Mouse (Mus musculus): ENCODE measurements around the gene Glb1l.
A peak's percentile ranks its signal among the peaks of the same experiment; 100 is the strongest.

Glb1l gene

DNA sequence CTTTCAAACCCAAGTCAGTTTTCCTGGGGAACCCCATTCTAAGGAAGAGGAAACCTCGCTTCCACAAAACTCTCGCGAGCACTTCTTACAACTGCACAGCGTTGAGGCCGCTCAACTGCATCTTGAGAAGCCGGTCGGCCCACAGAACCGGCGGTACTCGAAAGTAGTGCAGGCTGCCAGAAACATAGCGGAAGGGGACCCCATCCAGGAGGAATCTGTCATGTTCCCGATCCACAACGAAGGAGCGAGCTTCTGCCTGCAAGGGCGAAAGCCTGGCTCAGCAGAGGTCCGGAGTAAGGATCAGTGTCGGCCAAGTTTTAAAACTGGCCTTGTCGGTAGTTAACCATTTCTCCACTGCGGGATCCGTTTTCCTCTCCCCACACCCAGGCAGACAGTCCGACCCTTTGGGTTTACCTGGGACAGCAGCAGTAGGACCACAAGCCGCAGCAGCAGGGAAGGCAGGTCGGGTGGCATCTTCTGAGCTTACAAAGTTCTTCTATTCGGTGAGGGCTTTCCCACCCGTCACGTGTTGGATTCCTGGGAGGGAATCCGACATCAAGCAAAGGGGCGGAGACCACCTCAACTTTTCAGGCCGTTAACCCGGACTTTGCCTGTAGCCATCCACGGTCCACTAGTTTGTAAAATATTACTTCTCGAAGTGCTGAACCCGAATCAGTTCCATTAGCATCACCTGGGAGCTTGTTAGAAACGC is 1.5 kb downstream of the Glb1l start:
- peak; percentile 52 to 87 for DNase-seq (ENCODE audit: inconsistent age in 2 of 2, low spot score in 1 of 2)

DNA sequence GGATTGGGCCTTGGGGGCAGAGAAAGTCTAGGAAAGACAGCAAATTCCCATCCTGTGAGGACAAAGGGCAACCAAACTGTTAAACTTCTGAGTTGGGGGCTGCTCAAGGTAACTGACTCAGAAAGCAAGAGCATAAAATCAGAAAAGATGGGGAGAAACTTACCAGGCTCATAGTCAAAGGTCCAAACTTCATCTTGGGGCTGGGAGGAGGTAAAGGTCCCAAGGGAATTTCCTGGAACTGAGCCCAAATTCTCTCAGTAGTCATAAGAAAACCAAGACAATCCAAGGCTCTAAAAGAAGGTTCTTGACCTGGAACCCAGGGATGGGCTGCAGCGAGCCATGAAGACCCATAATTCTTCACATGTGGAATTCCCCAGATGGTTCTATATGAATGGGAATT is 9.4 kb downstream of the Glb1l start:
- DNase-seq (ENCODE audit: inconsistent age in 2 of 2, low spot score in 1 of 2): no peak

DNA sequence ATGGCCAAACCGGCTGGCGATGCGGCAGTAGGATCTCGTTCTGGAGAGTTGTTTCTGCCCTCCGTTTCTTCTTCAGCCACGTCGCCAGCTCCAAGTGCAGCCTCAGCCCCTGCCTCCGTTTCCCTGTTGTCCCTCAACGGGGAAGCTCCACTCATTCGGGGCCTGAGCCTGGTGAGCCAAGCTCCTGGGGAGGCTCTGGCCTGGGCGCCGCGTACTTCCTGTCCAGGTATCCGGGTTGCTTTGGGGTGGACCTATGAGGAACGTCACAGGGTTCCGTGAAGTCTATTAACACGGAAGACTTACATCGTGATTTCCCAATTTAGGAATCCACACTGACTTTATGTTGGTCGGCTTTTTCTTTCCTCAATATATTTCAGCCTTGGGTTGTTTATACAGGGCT is 18.2 kb downstream of the Glb1l start:
- DNase-seq (ENCODE audit: inconsistent age in 2 of 2, low spot score in 1 of 2): peak in 1 of 2 experiments; percentile 64

DNA sequence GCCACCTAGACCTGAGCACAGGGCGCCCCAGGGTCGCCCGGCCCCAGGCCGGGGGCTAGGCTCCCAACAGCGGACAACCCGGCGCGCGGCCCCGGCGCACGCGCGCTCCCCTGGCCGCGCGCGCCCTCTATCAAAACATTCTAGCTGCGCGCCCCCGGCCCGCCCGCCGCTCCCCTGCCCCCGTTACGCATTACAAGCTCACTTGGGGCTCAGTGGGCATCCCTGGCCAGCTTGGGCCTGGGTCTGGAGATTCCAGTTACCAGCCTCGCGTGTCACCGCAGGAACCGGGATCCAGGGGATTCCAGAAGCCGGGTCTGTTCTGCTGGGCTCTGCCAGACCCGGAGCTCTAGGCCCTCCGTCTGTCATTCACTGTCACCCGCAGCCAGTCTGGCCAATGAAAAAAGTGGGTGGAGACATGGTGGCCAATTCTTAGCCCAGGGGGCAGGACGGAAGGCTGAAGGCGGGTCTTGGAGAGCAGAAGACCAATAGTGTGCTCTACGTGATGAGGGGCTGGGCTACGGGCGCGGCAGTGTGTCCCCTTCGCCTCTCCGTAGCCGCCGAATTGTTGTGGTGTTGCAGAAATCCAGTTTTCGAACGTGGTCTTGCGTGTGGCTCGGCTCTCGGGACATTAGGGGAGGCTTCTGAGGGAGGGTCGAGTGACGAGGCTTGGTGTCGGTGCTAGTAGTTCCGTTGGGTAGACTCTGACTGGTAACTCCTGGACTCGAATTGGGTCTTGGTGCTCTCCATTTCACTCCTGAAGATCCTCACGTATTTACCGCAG is 18.8 kb downstream of the Glb1l start, which contains the start of the genes Ankzf1 and Atg9a:
Ankzf1 (plus strand) TSS at position 530 of the 781 bp plus-strand sequence.
Atg9a (minus strand) TSS at position 575 of the 781 bp plus-strand sequence.
- peak; percentile 97 to 98 for DNase-seq (ENCODE audit: inconsistent age in 2 of 2, low spot score in 1 of 2)

DNA sequence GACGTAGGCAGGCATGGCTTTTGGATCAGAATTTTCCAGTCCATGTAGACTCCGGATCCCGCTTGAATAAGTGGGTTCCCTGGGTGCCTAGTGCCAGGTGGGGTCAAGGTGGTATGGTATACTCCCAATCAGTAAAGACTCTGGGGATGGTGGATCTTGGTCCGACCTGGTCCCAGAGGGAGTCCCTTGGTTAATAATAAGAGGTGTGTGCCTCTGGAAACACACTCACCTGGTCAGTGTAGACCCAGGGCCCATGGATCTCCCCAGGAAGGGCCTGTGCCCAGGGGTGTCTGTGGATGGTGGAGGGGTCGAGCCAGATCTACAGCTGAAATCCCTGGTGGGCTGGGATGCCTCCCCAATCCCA is 19.4 kb downstream of the Glb1l start:
- no peak for DNase-seq (ENCODE audit: inconsistent age in 2 of 2, low spot score in 1 of 2)

DNA sequence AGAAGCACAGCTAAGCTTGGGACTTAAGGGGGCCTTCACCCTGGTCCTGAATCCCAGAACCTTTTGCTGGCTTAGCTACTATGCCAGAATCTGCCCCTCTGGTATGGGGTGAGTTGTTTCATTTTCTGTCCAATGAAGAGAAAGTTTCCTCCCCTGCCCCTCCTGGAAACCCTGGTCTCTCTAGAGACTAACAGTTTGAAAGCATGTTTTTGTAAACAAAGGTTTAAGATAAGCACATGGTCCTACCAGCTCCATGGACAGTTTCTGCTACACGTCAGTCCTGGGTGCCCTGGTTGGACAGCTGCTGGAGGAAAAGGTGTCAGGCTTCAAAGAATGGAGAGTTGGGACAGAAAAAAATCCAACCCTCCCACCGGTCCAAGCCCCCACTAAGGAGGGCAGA is 20.0 kb downstream of the Glb1l start:
- DNase-seq (ENCODE audit: inconsistent age in 2 of 2, low spot score in 1 of 2): no peak

DNA sequence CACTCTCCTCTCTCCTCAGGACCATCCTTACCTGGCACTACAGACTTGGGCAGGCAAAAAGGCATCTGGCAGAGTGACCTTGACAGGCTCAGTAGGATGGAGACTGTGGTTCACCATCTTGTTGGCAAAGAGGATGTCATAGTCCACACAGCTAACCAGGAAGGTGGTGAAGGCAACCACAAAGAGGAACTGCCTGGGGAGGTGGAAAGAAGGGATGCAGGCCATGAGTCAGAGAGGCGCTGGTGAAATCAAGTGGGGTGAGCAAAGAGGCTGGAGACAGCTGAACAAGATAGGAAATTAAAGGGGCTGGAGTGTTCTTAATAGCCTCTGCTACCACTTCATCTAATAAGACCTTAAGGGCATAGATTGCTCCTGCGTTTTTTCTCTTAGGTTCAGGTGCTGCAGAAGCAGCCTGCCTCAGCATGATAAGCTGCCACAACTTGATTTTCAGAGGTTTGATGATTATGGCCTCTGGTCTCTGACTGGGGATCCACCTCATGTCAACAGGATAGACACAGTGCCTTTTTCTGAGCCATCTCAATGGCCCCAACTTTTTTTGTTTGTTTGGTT is 22.6 kb downstream of the Glb1l start:
- DNase-seq (ENCODE audit: inconsistent age in 2 of 2, low spot score in 1 of 2): no peak

DNA sequence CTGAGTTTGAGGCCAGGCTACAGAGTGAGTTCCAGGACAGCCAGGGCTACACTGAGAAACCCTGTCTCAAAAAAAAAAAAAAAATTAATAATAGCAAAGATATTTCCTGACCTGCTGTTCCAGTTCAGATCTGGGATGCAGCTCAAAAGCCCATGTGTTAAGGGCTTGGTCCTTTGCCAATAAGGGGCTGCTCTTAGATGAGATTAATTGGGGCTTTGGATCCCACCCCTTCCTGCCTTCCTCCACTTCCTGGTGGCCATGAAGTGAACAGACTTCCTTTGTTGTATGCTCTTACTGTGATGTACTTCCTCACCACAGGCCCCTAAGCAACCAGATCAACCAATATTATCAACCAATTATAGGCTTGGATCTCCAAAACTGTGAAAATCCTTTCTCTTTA is 23.5 kb downstream of the Glb1l start:
- DNase-seq (ENCODE audit: inconsistent age in 2 of 2, low spot score in 1 of 2): no peak

DNA sequence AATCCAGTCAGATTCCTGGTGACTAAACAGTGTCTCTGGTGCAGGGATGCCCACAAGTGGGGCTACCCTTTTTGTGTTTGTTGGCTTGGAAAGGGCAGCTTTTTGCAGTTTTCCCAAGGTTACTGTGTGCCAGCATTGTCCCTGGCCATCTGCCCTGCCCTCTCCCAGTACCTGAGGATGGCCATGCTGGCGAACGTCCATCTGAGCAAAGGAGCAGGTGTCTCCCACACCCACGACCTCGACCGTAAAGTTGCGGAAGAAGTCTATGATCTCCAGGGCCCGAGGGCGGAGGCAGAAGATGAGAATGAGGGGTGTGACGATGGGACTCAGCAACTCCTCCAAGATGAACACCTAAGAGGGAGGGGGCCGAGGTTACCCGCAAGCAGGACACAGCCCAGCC is 25.1 kb downstream of the Glb1l start:
- no peak for DNase-seq (ENCODE audit: inconsistent age in 2 of 2, low spot score in 1 of 2)

DNA sequence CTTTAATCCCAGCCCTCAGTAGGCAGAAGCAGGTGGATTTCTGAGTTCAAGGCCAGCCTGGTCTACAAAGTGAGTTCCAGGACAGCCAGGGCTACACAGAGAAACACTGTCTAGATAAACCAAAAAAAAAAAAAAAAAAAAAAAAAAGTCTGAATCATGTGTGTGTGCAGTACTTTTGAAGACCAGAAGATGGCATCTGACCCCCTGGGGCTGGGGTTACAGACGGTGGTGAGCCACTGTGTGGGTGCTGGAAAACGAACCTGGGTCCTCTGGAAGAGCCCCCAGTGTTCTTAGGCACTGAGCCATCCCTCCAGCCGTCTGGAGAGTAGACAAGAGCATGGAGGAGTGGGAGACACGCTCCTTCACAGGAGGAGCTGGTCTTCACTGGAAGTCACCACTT is 28.5 kb downstream of the Glb1l start:
- no peak for DNase-seq (ENCODE audit: inconsistent age in 2 of 2, low spot score in 1 of 2)

DNA sequence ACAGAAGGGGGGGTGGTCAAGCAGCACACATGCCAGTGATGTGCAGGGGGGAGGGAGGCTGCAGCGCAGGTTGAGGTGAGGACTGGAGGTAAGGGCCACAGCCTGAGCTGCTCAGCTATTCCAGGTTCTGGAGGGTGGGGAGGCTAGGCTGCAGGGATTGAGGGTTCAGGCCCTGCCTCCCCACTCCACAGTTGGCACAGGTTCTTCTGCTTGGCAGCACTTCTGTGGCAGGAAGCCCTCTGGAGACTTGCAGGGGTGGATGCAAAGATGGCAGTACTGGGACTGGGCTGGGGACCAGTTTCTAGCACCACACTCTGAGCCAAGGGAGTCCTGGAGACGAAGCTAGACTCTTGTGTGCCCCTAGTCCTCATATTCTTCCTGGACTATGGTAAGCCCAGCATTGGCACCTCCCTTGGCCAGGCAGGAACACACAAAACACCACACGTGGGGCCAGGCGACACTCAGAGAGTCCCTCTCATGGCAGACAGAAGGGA is 29.2 kb downstream of the Glb1l start:
- no peak for DNase-seq (ENCODE audit: inconsistent age in 2 of 2, low spot score in 1 of 2)

DNA sequence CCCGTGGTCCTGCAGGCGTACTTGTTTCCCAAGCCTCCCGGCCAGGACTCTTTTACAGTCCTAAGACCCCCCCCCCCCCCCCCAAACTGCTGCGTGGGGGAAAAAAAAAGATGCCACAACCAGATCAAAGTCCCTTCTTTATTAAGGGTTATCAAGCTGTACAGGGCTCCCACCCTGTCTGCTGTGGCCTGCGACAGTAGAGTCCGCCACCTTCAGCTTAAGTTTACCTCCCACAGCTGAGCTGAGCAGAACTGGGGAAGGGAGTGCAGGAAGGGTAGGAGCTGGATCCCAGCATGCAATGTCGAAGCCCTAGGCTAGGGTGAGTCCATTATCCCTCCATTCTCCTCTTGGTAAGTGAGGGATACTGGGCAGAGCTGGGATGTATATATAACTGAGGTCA is 29.9 kb downstream of the Glb1l start:
- no peak for DNase-seq (ENCODE audit: inconsistent age in 2 of 2, low spot score in 1 of 2)

DNA sequence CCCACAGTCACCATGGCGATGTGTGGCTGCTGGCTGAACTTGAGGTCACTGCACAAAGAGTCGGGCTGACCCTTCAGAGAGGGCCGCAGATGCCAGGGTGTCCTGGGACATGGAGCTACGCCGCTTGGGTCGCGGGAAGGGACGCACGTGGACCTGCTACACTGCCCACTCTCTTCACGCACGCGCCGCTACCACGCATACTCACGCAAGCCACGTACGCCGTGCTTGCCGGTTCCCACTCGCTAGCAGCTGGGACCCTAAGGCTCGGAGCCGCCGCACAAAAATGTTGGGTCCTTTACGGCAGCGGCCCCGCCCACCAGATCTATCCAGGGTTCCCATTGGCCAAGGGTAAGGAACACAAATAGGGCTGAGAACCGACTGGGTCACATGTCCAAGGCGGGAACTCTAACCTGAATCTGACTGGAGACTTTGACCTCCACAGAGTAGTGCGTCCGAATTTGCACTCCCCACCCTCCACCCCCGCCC is 30.5 kb downstream of the Glb1l start, which contains the start of gene Abcb6:
Abcb6 (minus strand) TSS at position 288 of the 486 bp plus-strand sequence.
- peak; percentile 91 to 96 for DNase-seq (ENCODE audit: inconsistent age in 2 of 2, low spot score in 1 of 2)

DNA sequence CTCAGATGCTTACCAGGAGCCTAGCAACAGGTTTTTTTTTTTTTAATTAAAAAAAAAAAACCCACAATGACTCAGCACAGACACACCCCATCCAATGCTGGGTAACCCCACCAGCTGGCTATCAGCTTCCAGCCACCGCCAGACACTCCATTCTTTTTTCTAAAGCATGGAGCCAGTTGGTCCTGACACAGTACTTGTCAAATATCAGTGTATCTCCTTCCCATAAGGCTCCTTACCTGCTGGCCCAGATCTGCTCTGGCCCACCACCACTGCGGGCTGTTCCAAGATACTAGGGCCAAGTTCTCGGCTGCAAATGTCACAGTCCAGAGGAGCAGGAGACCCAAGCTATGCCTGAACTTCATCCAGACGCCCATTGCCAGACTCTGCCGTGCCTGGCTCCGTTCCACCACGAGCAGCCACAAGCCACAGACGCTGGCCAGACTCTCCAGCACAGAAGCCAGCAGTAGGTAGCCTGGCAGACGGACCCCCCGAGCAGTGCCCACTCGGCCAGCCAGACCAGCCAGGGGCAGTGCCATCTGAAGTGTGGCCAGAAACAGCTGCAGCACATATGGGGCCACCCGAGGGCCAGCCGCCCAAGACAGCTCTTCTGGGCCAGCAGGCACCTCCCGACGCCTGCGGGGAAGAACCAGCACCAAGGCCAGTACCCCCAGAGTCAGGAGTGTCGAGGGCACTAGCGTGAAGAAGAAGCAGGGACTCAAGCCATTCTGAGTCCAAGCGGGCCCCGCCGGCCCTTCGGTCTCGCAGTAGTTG is 31.1 kb downstream of the Glb1l start:
- peak; percentile 54 to 76 for DNase-seq (ENCODE audit: inconsistent age in 2 of 2, low spot score in 1 of 2)

DNA sequence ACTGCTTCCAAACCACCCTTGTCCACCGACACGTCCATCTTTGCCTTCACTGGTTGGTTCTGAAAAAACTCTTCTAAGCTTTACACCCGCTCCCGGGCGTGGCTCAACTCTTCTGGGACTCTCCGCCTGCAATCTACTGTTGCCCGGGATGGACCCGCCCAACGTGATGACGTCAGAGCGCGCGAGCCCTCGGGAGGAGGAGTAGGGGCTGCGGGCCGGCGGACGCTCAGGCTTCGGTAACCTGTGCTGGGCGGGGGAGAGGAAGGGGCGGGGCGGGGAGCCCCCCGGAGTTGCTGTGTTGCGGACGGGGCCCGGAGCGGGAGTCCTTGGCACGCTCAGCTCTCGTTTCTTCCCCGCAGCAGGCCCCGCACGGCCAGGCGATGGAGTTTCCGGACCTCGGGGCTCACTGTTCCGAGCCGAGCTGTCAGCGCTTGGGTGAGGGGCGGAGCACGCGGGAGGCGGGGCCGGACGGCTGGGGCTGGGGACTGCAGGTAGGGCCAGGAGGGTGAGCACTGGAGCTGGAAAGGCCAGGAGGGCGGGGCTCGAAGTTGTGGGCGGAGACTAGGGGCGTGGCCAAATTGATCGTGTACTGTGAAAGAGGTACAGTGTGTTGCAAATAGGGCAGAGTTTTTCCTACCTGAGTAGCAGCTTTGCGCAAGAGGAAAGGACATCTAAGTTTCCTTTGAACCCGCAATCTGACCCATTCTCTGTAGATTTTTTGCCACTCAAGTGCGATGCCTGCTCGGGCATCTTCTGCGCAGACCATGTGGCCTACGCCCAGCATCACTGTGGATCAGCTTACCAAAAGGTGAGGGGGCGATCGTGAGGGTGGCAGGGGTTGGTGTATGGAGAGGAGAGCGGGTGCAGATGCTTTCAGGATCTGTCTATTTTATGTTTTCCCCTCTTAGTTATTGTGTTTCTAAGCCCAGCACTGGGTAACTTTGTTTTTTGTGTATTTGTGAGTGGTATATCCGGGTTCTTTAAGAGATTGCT is 41.8 kb downstream of the Glb1l start, which contains the start of gene Zfand2b:
Zfand2b (plus strand) TSS at position 175 of the 993 bp plus-strand sequence.
- DNase-seq (ENCODE audit: inconsistent age in 2 of 2, low spot score in 1 of 2): peak; percentile 97 to 99

DNA sequence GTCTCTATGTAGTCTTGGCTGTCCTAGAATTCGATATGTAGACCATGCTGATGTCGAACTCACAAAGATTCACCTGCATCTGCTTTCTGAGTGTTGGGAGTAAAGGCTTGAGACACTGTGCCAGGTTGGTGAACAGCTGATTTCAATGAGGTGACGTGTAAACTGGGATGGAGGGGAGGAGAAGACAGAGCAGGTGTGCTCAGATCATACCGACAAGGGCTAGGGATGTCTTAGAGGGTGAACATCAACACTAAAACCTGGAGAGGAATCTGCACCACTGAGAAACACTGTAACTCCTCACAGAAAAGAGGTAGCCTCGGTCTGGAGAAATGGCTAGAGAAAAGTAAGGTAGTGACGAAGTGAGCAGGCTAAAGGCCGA is 42.5 kb downstream of the Glb1l start:
- DNase-seq (ENCODE audit: inconsistent age in 2 of 2, low spot score in 1 of 2): no peak

DNA sequence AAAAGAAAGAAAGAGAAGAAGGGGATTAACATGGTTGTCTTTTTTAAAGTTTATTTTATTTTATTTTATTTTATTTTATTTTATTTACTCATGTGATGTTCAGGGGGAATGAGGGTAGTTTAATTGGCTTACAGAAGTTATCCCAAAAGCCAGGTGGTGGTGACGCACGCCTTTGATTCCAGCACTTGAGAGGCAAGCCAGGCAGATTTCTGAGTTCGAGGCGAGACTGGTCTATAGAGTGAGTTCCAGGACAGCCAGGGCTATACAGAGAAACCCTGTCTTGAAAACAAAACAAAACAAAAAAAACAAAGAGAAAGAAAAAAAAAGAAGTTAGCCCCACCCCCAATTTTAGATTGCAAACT is 50.4 kb downstream of the Glb1l start:
- no peak for DNase-seq (ENCODE audit: inconsistent age in 2 of 2, low spot score in 1 of 2)

DNA sequence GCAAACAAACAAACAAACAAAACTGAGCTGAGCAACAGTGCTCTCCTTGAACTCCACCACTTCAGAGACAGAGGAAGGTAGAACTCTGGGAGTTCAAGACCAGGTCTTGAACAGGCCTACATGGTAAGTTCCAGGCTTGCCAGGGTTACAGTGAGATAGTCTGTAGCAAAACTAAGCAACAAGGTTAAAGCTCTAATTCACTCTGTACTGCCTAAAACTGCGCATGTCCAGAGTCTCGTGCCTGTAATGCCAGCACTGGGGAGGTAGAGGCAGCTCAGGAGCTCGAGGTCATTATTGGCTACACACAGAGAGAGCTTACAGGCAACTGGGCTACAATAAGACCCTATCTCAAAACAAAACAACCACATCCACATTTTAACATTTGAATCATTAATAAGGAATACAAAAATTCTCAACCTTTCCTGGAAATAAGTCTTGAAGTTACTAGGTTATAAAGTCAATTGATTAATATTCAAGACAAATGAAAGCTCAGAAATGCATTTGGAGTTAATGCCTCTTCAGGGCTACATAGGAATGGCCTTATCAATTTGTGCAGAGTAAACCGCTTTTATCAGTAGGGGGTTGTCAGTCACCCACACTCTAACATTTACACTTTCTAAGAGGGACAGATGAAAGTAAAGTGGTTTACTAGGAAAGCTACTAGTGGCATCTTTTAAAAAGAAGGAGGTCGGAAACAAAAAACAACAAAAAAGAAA is 50.9 kb downstream of the Glb1l start:
- no peak for DNase-seq (ENCODE audit: inconsistent age in 2 of 2, low spot score in 1 of 2)

DNA sequence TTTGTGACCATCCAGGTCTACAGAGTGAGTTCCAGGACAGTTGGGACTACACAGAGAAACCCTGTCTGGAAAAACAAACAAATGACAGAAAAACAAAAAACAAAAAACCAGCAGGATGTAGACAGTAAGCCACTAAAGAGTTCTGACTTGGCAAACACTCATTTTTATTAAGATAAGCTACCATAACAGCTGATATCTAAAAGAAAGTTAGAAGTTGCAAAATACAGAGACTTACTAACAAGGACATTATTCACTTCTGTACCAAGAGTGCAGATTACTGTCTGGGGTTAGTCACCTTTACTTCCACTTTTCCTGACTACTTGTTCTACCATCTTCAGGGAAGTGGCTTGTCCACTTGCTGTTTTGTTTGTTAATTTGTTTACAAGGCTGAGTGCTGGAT is 51.6 kb downstream of the Glb1l start:
- no peak for DNase-seq (ENCODE audit: inconsistent age in 2 of 2, low spot score in 1 of 2)
